Comparison of ENCODE assay signal across 8 mouse cellular contexts in genomic region chr11:98809457-98810290, GRCm38 (mm10). TPM values are rescaled to one million over a fixed set of nuclear protein-coding genes. Genes with fewer than 3 reads are reported as not detected.
A peak's percentile ranks its signal among the peaks of the same experiment; 100 is the strongest.
DNase-seq lines count a peak whose midpoint lies in the region; ATAC-seq and TF ChIP-seq lines count a peak whose summit lies in the region.

No protein-coding gene starts in this region.

- peak; percentile 94 for ATAC-seq in cerebellum, adult (ENCODE audit: insufficient number of reproducible peaks, low FRiP score, low TSS enrichment)
- peak; percentile 98 for ATAC-seq in forebrain, embryonic 13.5 days
- peak; percentile 96 for ATAC-seq in neural tube, embryonic 15.5 days (ENCODE audit: low FRiP score)

- intact Hi-C loops in heart, postnatal 14 days (cut with DNase I): no loop called here

- peak overlapping the region; percentile 87 for H3K4me2 ChIP-seq in forebrain, embryonic 13.5 days
- peak overlapping the region; percentile 74 for H3K4me2 ChIP-seq in neural tube, embryonic 15.5 days

- no peaks in the 10 kb centered on the region for H3K27me3 ChIP-seq in ES-Bruce4 (ENCODE audit: control insufficient read depth, insufficient read depth, low read length, poor library complexity, severe bottlenecking)
- H3K27me3 ChIP-seq in forebrain, embryonic 13.5 days: no peaks in the 10 kb centered on the region
- H3K27me3 ChIP-seq in neural tube, embryonic 15.5 days (replicated peaks): no peaks in the 10 kb centered on the region

- peak overlapping the region; percentile 77 for H3K27ac ChIP-seq in ES-Bruce4 (ENCODE audit: insufficient read depth, low read length)
- H3K27ac ChIP-seq in forebrain, embryonic 13.5 days: peak overlapping the region; percentile 97
- peak overlapping the region; percentile 99 for H3K27ac ChIP-seq in neural tube, embryonic 15.5 days (replicated peaks)

- H3K9ac ChIP-seq in ES-Bruce4 (ENCODE audit: low read depth, poor library complexity, severe bottlenecking): peak overlapping the region; percentile 84
- peak overlapping the region; percentile 96 for H3K9ac ChIP-seq in forebrain, embryonic 13.5 days
- H3K9ac ChIP-seq in neural tube, embryonic 15.5 days (replicated peaks): peak overlapping the region; percentile 97

- under 1% methylated on average over 75 of the region's 84 CpGs for WGBS in forebrain, embryonic 13.5 days
- WGBS in neural tube, embryonic 15.5 days: under 1% methylated on average over 82 of the region's 84 CpGs

- DNase-seq in heart, postnatal 14 days: peak; percentile 98 to 99
- DNase-seq in layer of hippocampus, adult 11-12 months (ENCODE audit: low spot score): peak; percentile 99
- peak; percentile 99 for DNase-seq in lung, adult 18-20 months
- peak; percentile 99 for DNase-seq in testis, postnatal 14 days (ENCODE audit: low spot score)

- peak; percentile 58 for TF ChIP-seq POLR2A in ES-Bruce4 (IDR thresholded peaks at IDR 0.05; ENCODE audit: insufficient read depth, low read length)

- TF ChIP-seq CTCF in ES-Bruce4 (IDR thresholded peaks at IDR 0.05; ENCODE audit: low read depth, low read length): no peak

- no peaks in the 10 kb centered on the region for H3K9me3 ChIP-seq in ES-Bruce4 (replicated peaks; ENCODE audit: control insufficient read depth, insufficient read depth, low read length, poor library complexity, severe bottlenecking)
- no peaks in the 10 kb centered on the region for H3K9me3 ChIP-seq in forebrain, embryonic 13.5 days (replicated peaks)
- no peaks in the 10 kb centered on the region for H3K9me3 ChIP-seq in neural tube, embryonic 15.5 days (replicated peaks)

- peak overlapping the region; percentile 93 for H3K4me3 ChIP-seq in ES-Bruce4 (ENCODE audit: low read depth, low read length)
- peak overlapping the region; percentile 95 for H3K4me3 ChIP-seq in forebrain, embryonic 13.5 days
- H3K4me3 ChIP-seq in neural tube, embryonic 15.5 days (replicated peaks): peak overlapping the region; percentile 83

- peaks cover 2% of the 10 kb centered on the region for H3K4me1 ChIP-seq in ES-Bruce4 (ENCODE audit: control insufficient read depth, insufficient read depth, low read length)
- peaks cover 24% of the 10 kb centered on the region for H3K4me1 ChIP-seq in forebrain, embryonic 13.5 days
- peaks cover 37% of the 10 kb centered on the region for H3K4me1 ChIP-seq in neural tube, embryonic 15.5 days

- peaks cover 59% of the 10 kb centered on the region for H3K36me3 ChIP-seq in ES-Bruce4 (ENCODE audit: control insufficient read depth, insufficient read depth, low read length, poor library complexity, severe bottlenecking)
- H3K36me3 ChIP-seq in forebrain, embryonic 13.5 days (ENCODE audit: poor library complexity, severe bottlenecking): peaks cover 68% of the 10 kb centered on the region
- peaks cover 62% of the 10 kb centered on the region for H3K36me3 ChIP-seq in neural tube, embryonic 15.5 days

- peak; percentile 48; the same call in 1 of the 2 replicates for TF ChIP-seq EP300 in ES-Bruce4 (IDR thresholded peaks at IDR 0.05; ENCODE audit: insufficient read depth, low read depth, low read length)

RNA-seq across cellular contexts. Expression of gene Casc3, which starts 5.0 kb away (rescaled TPM):
- 55.0 and 57.7 TPM in 2 replicates for polyA plus RNA-seq in ES-Bruce4 (2011; ENCODE audit: insufficient read depth, insufficient read length, low read depth, missing spikeins)
- polyA plus RNA-seq in forebrain, embryonic 13.5 days (2015; fragmentation: Nextera tagmentation; extraction: Ambion mirVana): 46.4 and 51.1 TPM in 2 replicates
- total RNA-seq in heart, postnatal 14 days (2021): 10 to 100 TPM; 23.6 to 25.0 TPM
- polyA plus RNA-seq in neural tube, embryonic 15.5 days (2015; fragmentation: Nextera tagmentation; extraction: Ambion mirVana): 44.3 and 46.8 TPM in 2 replicates

RNA-seq across cellular contexts. Expression of gene Msl1, which starts 14.4 kb away (rescaled TPM):
- polyA plus RNA-seq in ES-Bruce4 (2011; ENCODE audit: insufficient read depth, insufficient read length, low read depth, missing spikeins): 68.7 and 69.1 TPM in 2 replicates
- 31.3 and 32.9 TPM in 2 replicates for polyA plus RNA-seq in forebrain, embryonic 13.5 days (2015; fragmentation: Nextera tagmentation; extraction: Ambion mirVana)
- 10 to 100 TPM; 71.2 to 71.8 TPM for total RNA-seq in heart, postnatal 14 days (2021)
- polyA plus RNA-seq in neural tube, embryonic 15.5 days (2015; fragmentation: Nextera tagmentation; extraction: Ambion mirVana): 27.5 and 30.1 TPM in 2 replicates

RNA-seq across cellular contexts. Expression of gene Rapgefl1, which starts 26.9 kb away (rescaled TPM):
- 3.5 and 4.0 TPM in 2 replicates for polyA plus RNA-seq in ES-Bruce4 (2011; ENCODE audit: insufficient read depth, insufficient read length, low read depth, missing spikeins)
- 2.4 and 3.0 TPM in 2 replicates for polyA plus RNA-seq in forebrain, embryonic 13.5 days (2015; fragmentation: Nextera tagmentation; extraction: Ambion mirVana)
- total RNA-seq in heart, postnatal 14 days (2021): 1 to 10 TPM in 1 of 2 experiments, under 1 TPM in 1; 0.61 to 1.0 TPM
- 12.5 and 13.7 TPM in 2 replicates for polyA plus RNA-seq in neural tube, embryonic 15.5 days (2015; fragmentation: Nextera tagmentation; extraction: Ambion mirVana)

RNA-seq across cellular contexts. Expression of gene Nr1d1, which starts 34.5 kb away (rescaled TPM):
- 7.4 and 7.5 TPM in 2 replicates for polyA plus RNA-seq in ES-Bruce4 (2011; ENCODE audit: insufficient read depth, insufficient read length, low read depth, missing spikeins)
- 2.1 and 2.3 TPM in 2 replicates for polyA plus RNA-seq in forebrain, embryonic 13.5 days (2015; fragmentation: Nextera tagmentation; extraction: Ambion mirVana)
- 10 to 100 TPM; 20.7 to 31.5 TPM for total RNA-seq in heart, postnatal 14 days (2021)
- polyA plus RNA-seq in neural tube, embryonic 15.5 days (2015; fragmentation: Nextera tagmentation; extraction: Ambion mirVana): 3.8 and 4.0 TPM in 2 replicates

RNA-seq across cellular contexts. Expression of gene Wipf2, which starts 53.8 kb away (rescaled TPM):
- polyA plus RNA-seq in ES-Bruce4 (2011; ENCODE audit: insufficient read depth, insufficient read length, low read depth, missing spikeins): 36.5 and 40.3 TPM in 2 replicates
- polyA plus RNA-seq in forebrain, embryonic 13.5 days (2015; fragmentation: Nextera tagmentation; extraction: Ambion mirVana): 5.0 and 5.4 TPM in 2 replicates
- total RNA-seq in heart, postnatal 14 days (2021): 10 to 100 TPM in 1 of 2 experiments, 1 to 10 TPM in 1; 8.2 to 10.6 TPM
- 3.9 and 4.8 TPM in 2 replicates for polyA plus RNA-seq in neural tube, embryonic 15.5 days (2015; fragmentation: Nextera tagmentation; extraction: Ambion mirVana)

Comparison
In these comparisons a context has a peak if more than half of its experiments do, and no peak if none do; other contexts are left out.
1. Peak in every context shown above with its lines: DNase-seq, ATAC-seq, H3K4me3 ChIP-seq and H3K27ac ChIP-seq.